Mouse (Mus musculus) forebrain, embryonic 12.5 days (tissue): ENCODE data around the gene Coro7. TPM values are rescaled to one million over a fixed set of nuclear protein-coding genes. Genes with fewer than 3 reads are reported as not detected.

ENCODE experiments used
- ATAC-seq: fragments of 200-750 bp; cut with Nextera tagmentation; 2 replicates; pipeline ENCODE4 v1.8.0; 2017; ENCODE audit warnings: moderate TSS enrichment; ENCODE audit not compliant: low FRiP score
- H3K27ac ChIP-seq: fragments of 300-500 bp; sonication (generic); 2 replicates; pipeline ENCODE4 v1.5.1; 2016; ENCODE audit warnings: mild to moderate bottlenecking
- H3K27me3 ChIP-seq: fragments of 300-500 bp; sonication (generic); 2 replicates; pipeline ENCODE4 v1.6.1; 2016; ENCODE audit warnings: mild to moderate bottlenecking
- H3K36me3 ChIP-seq: fragments of 300-500 bp; sonication (generic); replicated peaks from 2 replicates; pipeline ENCODE4 v1.6.1; 2016; ENCODE audit warnings: mild to moderate bottlenecking
- H3K4me1 ChIP-seq: fragments of 300-500 bp; sonication (generic); 2 replicates; pipeline ENCODE4 v1.6.1; 2016
- H3K4me2 ChIP-seq: fragments of 300-500 bp; sonication (generic); 2 replicates; pipeline ENCODE4 v1.6.1; 2016; ENCODE audit warnings: mild to moderate bottlenecking, moderate library complexity
- H3K4me3 ChIP-seq: fragments of 300-500 bp; sonication (generic); replicated peaks from 2 replicates; pipeline ENCODE4 v1.5.1; 2016; ENCODE audit warnings: mild to moderate bottlenecking
- H3K9ac ChIP-seq: fragments of 300-500 bp; sonication (generic); 2 replicates; pipeline ENCODE4 v1.6.1; 2016; ENCODE audit warnings: mild to moderate bottlenecking
- H3K9me3 ChIP-seq: fragments of 300-500 bp; sonication (generic); 2 replicates; pipeline ENCODE4 v1.6.1; 2016
- WGBS: fragments of 180-500 bp; shearing (Covaris S2); methylation state at CpG from one replicate; pipeline ENCODE4 v1.1.7; 2016; 5-methylcytosine and 5-hydroxymethylcytosine counted together
- polyA plus RNA-seq: library from polyadenylated mRNA; unstranded; fragments of >200 nt; fragmentation: Nextera tagmentation; extraction: Ambion mirVana; gene quantifications from 2 replicates; pipeline ENCODE4 v1.2.1, GENCODE M21; 2016

The Coro7 gene
- polyA plus RNA-seq, 1 experiment from 2014 or later, result 18.5 TPM

GRCm38 (mm10) chr16:4606431-4607084 lies 73.0 kb downstream of the Coro7 start:
- H3K9me3 ChIP-seq, result no peaks in the 10 kb centered on the region
- H3K9ac ChIP-seq, result no peak overlapping the region
- no peak overlapping the region for H3K4me3 ChIP-seq
- H3K27ac ChIP-seq, result peak overlapping the region; percentile 46; the same call in 1 of the 2 replicates
- H3K4me1 ChIP-seq, result peaks cover 59% of the 10 kb centered on the region
- H3K27me3 ChIP-seq, result no peaks in the 10 kb centered on the region
- peaks cover 30% of the 10 kb centered on the region for H3K36me3 ChIP-seq
- 40% methylated on average over 5 of the region's 5 CpGs for WGBS
- ATAC-seq, result 0 out of 2 replicates have a peak, but pooled peaks have one; percentile 12
- H3K4me2 ChIP-seq, result no peak overlapping the region

GRCm38 (mm10) chr16:4605514-4606131 lies 74.0 kb downstream of the Coro7 start:
- Histone ChIP-seq H3K4me2 (no peak overlapping the region), H3K27ac (peak overlapping the region; percentile 46; the same call in 1 of the 2 replicates), H3K4me1 (peaks cover 68% of the 10 kb centered on the region), H3K36me3 (peaks cover 23% of the 10 kb centered on the region), H3K9ac (no peak overlapping the region), H3K27me3 (no peaks in the 10 kb centered on the region), H3K4me3 (no peak overlapping the region), H3K9me3 (no peaks in the 10 kb centered on the region)
- WGBS, result 39% methylated on average over 13 of the region's 13 CpGs
- 0 out of 2 replicates have a peak, but pooled peaks have one; percentile 42 for ATAC-seq

- Histone ChIP-seq H3K9ac (no peak overlapping the region), H3K27ac (no peak overlapping the region; the same call in 1 of the 2 replicates), H3K9me3 (no peaks in the 10 kb centered on the region), H3K4me2 (no peak overlapping the region), H3K36me3 (peaks cover 10% of the 10 kb centered on the region), H3K4me3 (no peak overlapping the region), H3K27me3 (no peaks in the 10 kb centered on the region), H3K4me1 (peaks cover 80% of the 10 kb centered on the region)
- ATAC-seq, result no peak
- WGBS, result 80% methylated on average over 11 of the region's 11 CpGs
Observed at GRCm38 (mm10) chr16:4604293-4604837, 75.2 kb downstream of the Coro7 start.

GRCm38 (mm10) chr16:4603453-4603837 lies 76.1 kb downstream of the Coro7 start:
- Histone ChIP-seq H3K4me1 (peaks cover 89% of the 10 kb centered on the region), H3K27ac (peak overlapping the region; percentile 57; the same call in 1 of the 2 replicates), H3K27me3 (no peaks in the 10 kb centered on the region), H3K9ac (peak overlapping the region; percentile 48; the same call in 1 of the 2 replicates), H3K4me3 (no peak overlapping the region), H3K9me3 (no peaks in the 10 kb centered on the region), H3K36me3 (peaks cover under 1% of the 10 kb centered on the region), H3K4me2 (no peak overlapping the region)
- 71% methylated on average over 1 of the region's 1 CpGs for WGBS
- no peak for ATAC-seq

- 41% methylated on average over 7 of the region's 7 CpGs for WGBS
- no peak for ATAC-seq
- Histone ChIP-seq H3K4me1 (peaks cover 95% of the 10 kb centered on the region), H3K27me3 (no peaks in the 10 kb centered on the region), H3K27ac (peak overlapping the region; percentile 57; the same call in 1 of the 2 replicates), H3K36me3 (no peaks in the 10 kb centered on the region), H3K9me3 (no peaks in the 10 kb centered on the region), H3K9ac (peak overlapping the region; percentile 48; the same call in 1 of the 2 replicates), H3K4me3 (no peak overlapping the region), H3K4me2 (no peak overlapping the region)
Observed at GRCm38 (mm10) chr16:4602766-4603452, 76.7 kb downstream of the Coro7 start.

- H3K27me3 ChIP-seq, result no peaks in the 10 kb centered on the region
- no peak overlapping the region for H3K4me3 ChIP-seq
- peak overlapping the region; percentile 29; the same call in 1 of the 2 replicates for H3K9ac ChIP-seq
- no peak for ATAC-seq
- no peaks in the 10 kb centered on the region for H3K36me3 ChIP-seq
- peaks cover 97% of the 10 kb centered on the region for H3K4me1 ChIP-seq
- 21% methylated on average over 3 of the region's 3 CpGs for WGBS
- no peak overlapping the region for H3K4me2 ChIP-seq
- peak overlapping the region; percentile 57 for H3K27ac ChIP-seq
- H3K9me3 ChIP-seq, result no peaks in the 10 kb centered on the region
Observed at GRCm38 (mm10) chr16:4602189-4602588, 77.4 kb downstream of the Coro7 start.

- no peaks in the 10 kb centered on the region for H3K36me3 ChIP-seq
- ATAC-seq, result no peak
- H3K9me3 ChIP-seq, result no peaks in the 10 kb centered on the region
- no peak overlapping the region for H3K4me3 ChIP-seq
- H3K4me2 ChIP-seq, result no peak overlapping the region
- H3K9ac ChIP-seq, result no peak overlapping the region
- H3K4me1 ChIP-seq, result peaks cover 97% of the 10 kb centered on the region
- H3K27ac ChIP-seq, result no peak overlapping the region
- no peaks in the 10 kb centered on the region for H3K27me3 ChIP-seq
- 83% methylated on average over 9 of the region's 9 CpGs for WGBS
Observed at GRCm38 (mm10) chr16:4600701-4601310, 78.8 kb downstream of the Coro7 start.

GRCm38 (mm10) chr16:4599616-4600015 lies 80.0 kb downstream of the Coro7 start:
- H3K9ac ChIP-seq, result no peak overlapping the region
- no peaks in the 10 kb centered on the region for H3K27me3 ChIP-seq
- no peak overlapping the region for H3K27ac ChIP-seq
- ATAC-seq, result no peak
- no peak overlapping the region for H3K4me2 ChIP-seq
- no peak overlapping the region for H3K4me3 ChIP-seq
- peaks cover 93% of the 10 kb centered on the region for H3K4me1 ChIP-seq
- H3K36me3 ChIP-seq, result no peaks in the 10 kb centered on the region
- WGBS, result 77% methylated on average over 3 of the region's 3 CpGs
- H3K9me3 ChIP-seq, result no peaks in the 10 kb centered on the region

- Histone ChIP-seq H3K27ac (peak overlapping the region; percentile 70), H3K4me2 (peak overlapping the region; percentile 93), H3K27me3 (no peaks in the 10 kb centered on the region), H3K9ac (no peak overlapping the region), H3K4me1 (peaks cover 87% of the 10 kb centered on the region), H3K36me3 (no peaks in the 10 kb centered on the region), H3K4me3 (no peak overlapping the region), H3K9me3 (no peaks in the 10 kb centered on the region)
- no peak for ATAC-seq
- WGBS, result 34% methylated on average over 6 of the region's 6 CpGs
Observed at GRCm38 (mm10) chr16:4598891-4599543, 80.6 kb downstream of the Coro7 start.

GRCm38 (mm10) chr16:4598041-4598440 lies 81.5 kb downstream of the Coro7 start:
- no peaks in the 10 kb centered on the region for H3K36me3 ChIP-seq
- peak overlapping the region; percentile 63; the same call in 1 of the 2 replicates for H3K27ac ChIP-seq
- 0 out of 2 replicates have a peak overlapping the region, but pooled peaks have one; percentile 21 for H3K9ac ChIP-seq
- H3K9me3 ChIP-seq, result no peaks in the 10 kb centered on the region
- 80% methylated on average over 5 of the region's 5 CpGs for WGBS
- H3K4me1 ChIP-seq, result peaks cover 87% of the 10 kb centered on the region
- H3K4me3 ChIP-seq, result no peak overlapping the region
- H3K4me2 ChIP-seq, result peak overlapping the region; percentile 93
- no peaks in the 10 kb centered on the region for H3K27me3 ChIP-seq
- ATAC-seq, result no peak

- Histone ChIP-seq H3K9me3 (no peaks in the 10 kb centered on the region), H3K36me3 (no peaks in the 10 kb centered on the region), H3K27me3 (no peaks in the 10 kb centered on the region), H3K9ac (peak overlapping the region; percentile 21; the same call in 1 of the 2 replicates), H3K4me3 (no peak overlapping the region), H3K4me2 (peak overlapping the region; percentile 93), H3K27ac (peak overlapping the region; percentile 63; the same call in 1 of the 2 replicates), H3K4me1 (peaks cover 87% of the 10 kb centered on the region)
- 56% methylated on average over 7 of the region's 7 CpGs for WGBS
- no peak for ATAC-seq
Observed at GRCm38 (mm10) chr16:4597296-4597695, 82.3 kb downstream of the Coro7 start.
